Mouse (Mus musculus) gastrocnemius, postnatal 14 days (tissue): Measurements from ENCODE around the gene Gm10799. TPM values are rescaled to one million over a fixed set of nuclear protein-coding genes. Genes with fewer than 3 reads are reported as not detected.
"Not testable (repeated sequence)": the region's sequence is repeated elsewhere in the genome, so short reads cannot be mapped to it uniquely, and the experiment has no call there.

ENCODE experiments used
- DNase-seq: peaks from one replicate; pipeline ENCODE4 v3.0.0; 2021; ENCODE audit warnings: mixed read lengths
- intact Hi-C: fragments of 180-260 bp; cut with DNase I; formaldehyde crosslinking; loops from one replicate; pipeline ENCODE4 v1.15.1; 2025; ENCODE audit warnings: low total_unique reads
- long read RNA-seq, 2 experiments: library from polyadenylated mRNA; stranded (forward); transcript quantifications; one replicate each; pipeline ENCODE4 v2.0.0; 2021
- total RNA-seq, 2 experiments: library from RNA; stranded (reverse); gene quantifications; 2 replicates each; pipeline ENCODE4 v1.2.3; 2021

The Gm10799 gene
- not detected for total RNA-seq
- long read RNA-seq, experiment 1: 0 reads
- long read RNA-seq, experiment 2: 0 reads

- intact Hi-C loops, DNase-seq: not testable (repeated sequence)
These were observed at the start of gene Gm10799 for GRCm38 (mm10) chr2:104068450-104068849. Gene Gm10799 (minus strand): TSS chr2:104068550.

GRCm38 (mm10) chr2:104117173-104117572 lies 48.8 kb upstream of the Gm10799 start:
- intact Hi-C loops: not testable (repeated sequence)

GRCm38 (mm10) chr2:104114898-104115297 lies 46.5 kb upstream of the Gm10799 start:
- intact Hi-C loops: no loop called here
- DNase-seq: no peak

More at GRCm38 (mm10) chr2:104117173-104117572, 48.8 kb upstream of the Gm10799 start:
- DNase-seq: not testable (repeated sequence)

- DNase-seq, intact Hi-C loops: not testable (repeated sequence)
These were observed 45.2 kb upstream of the Gm10799 start for GRCm38 (mm10) chr2:104113563-104113962.

GRCm38 (mm10) chr2:104111170-104111797 lies 42.9 kb upstream of the Gm10799 start:
- DNase-seq, intact Hi-C loops: not testable (repeated sequence)

GRCm38 (mm10) chr2:104110031-104110430 lies 41.7 kb upstream of the Gm10799 start:
- no peak for DNase-seq
- intact Hi-C loops: no loop called here

GRCm38 (mm10) chr2:104109528-104109927 lies 41.2 kb upstream of the Gm10799 start:
- no peak for DNase-seq

GRCm38 (mm10) chr2:104109021-104109420 lies 40.7 kb upstream of the Gm10799 start:
- intact Hi-C loops, DNase-seq: not testable (repeated sequence)

More at GRCm38 (mm10) chr2:104109528-104109927, 41.2 kb upstream of the Gm10799 start:
- intact Hi-C loops: no loop called here

GRCm38 (mm10) chr2:104104800-104105199 lies 36.5 kb upstream of the Gm10799 start:
- intact Hi-C loops: no loop called here
- no peak for DNase-seq

- intact Hi-C loops: no loop called here
These were observed 31.6 kb upstream of the Gm10799 start for GRCm38 (mm10) chr2:104099946-104100345.

GRCm38 (mm10) chr2:104099231-104099585 lies 30.9 kb upstream of the Gm10799 start:
- no peak for DNase-seq
- intact Hi-C loops: no loop called here

More at GRCm38 (mm10) chr2:104099946-104100345, 31.6 kb upstream of the Gm10799 start:
- no peak for DNase-seq

GRCm38 (mm10) chr2:104098529-104099230 lies 30.3 kb upstream of the Gm10799 start:
- intact Hi-C loops: no loop called here
- DNase-seq: no peak

- intact Hi-C loops, DNase-seq: not testable (repeated sequence)
These were observed 29.0 kb upstream of the Gm10799 start for GRCm38 (mm10) chr2:104097396-104097795.

- intact Hi-C loops, DNase-seq: not testable (repeated sequence)
These were observed 28.4 kb upstream of the Gm10799 start for GRCm38 (mm10) chr2:104096796-104097195.

GRCm38 (mm10) chr2:104096256-104096655 lies 27.9 kb upstream of the Gm10799 start:
- DNase-seq: no peak
- intact Hi-C loops: no loop called here

GRCm38 (mm10) chr2:104095741-104096213 lies 27.4 kb upstream of the Gm10799 start, which contains the start of gene Cd59a:
Gene Cd59a (plus strand): TSS chr2:104095801.
- DNase-seq: peak; percentile 71
- intact Hi-C loops: no loop called here

- intact Hi-C loops: no loop called here
- DNase-seq: no peak
These were observed 25.0 kb upstream of the Gm10799 start for GRCm38 (mm10) chr2:104093305-104093704.

- intact Hi-C loops: not testable (repeated sequence)
These were observed 19.2 kb upstream of the Gm10799 start for GRCm38 (mm10) chr2:104087562-104087961.

GRCm38 (mm10) chr2:104084027-104084426 lies 15.7 kb upstream of the Gm10799 start:
- intact Hi-C loops, DNase-seq: not testable (repeated sequence)

More at GRCm38 (mm10) chr2:104087562-104087961, 19.2 kb upstream of the Gm10799 start:
- not testable (repeated sequence) for DNase-seq

- no peak for DNase-seq
- intact Hi-C loops: no loop called here
These were observed 14.1 kb upstream of the Gm10799 start for GRCm38 (mm10) chr2:104082474-104082873.
